Mouse (Mus musculus) G1E (cell line): ENCODE data around the gene Iqsec2. TPM values are rescaled to one million over a fixed set of nuclear protein-coding genes. Genes with fewer than 3 reads are reported as not detected.

Experiments
- ATAC-seq: 2 replicates; pipeline ENCODE4 v1.8.0; 2016; ENCODE audit warnings: mild to moderate bottlenecking; ENCODE audit not compliant: insufficient number of reproducible peaks, poor library complexity, low FRiP score, severe bottlenecking; ENCODE audit errors: extremely low read depth
- DNase-seq: peaks from one replicate; pipeline ENCODE4 v3.0.0; 2012; ENCODE audit warnings: low spot score
- H3K27me3 ChIP-seq: 2 replicates; pipeline ENCODE4 v1.6.1; 2012; ENCODE audit warnings: mild to moderate bottlenecking, low read length, inconsistent platforms; ENCODE audit not compliant: insufficient read depth
- H3K36me3 ChIP-seq: replicated peaks from 2 replicates; pipeline ENCODE3; 2012; ENCODE audit warnings: mild to moderate bottlenecking, inconsistent platforms
- H3K4me1 ChIP-seq: 2 replicates; pipeline ENCODE4 v1.6.1; 2012; ENCODE audit warnings: low read depth, low read length, inconsistent platforms, mixed read lengths; ENCODE audit not compliant: insufficient read depth
- H3K4me3 ChIP-seq: 2 replicates; pipeline ENCODE4 v1.5.1; 2012; ENCODE audit warnings: low read depth, mild to moderate bottlenecking, inconsistent platforms, low read length, moderate library complexity, mixed read lengths
- H3K9me3 ChIP-seq: replicated peaks from 2 replicates; pipeline ENCODE4 v1.6.1; 2012; ENCODE audit warnings: inconsistent platforms
- CTCF ChIP-seq: IDR thresholded peaks from 2 replicates; pipeline ENCODE4 v1.5.1; 2012; ENCODE audit warnings: low read depth, low read length, inconsistent platforms, mixed read lengths
- GATA1 ChIP-seq: IDR thresholded peaks from 2 replicates; pipeline ENCODE4 v1.6.1; 2012; ENCODE audit warnings: borderline replicate concordance, low read length, inconsistent platforms, mixed read lengths
- GATA2 ChIP-seq: IDR thresholded peaks from 2 replicates; pipeline ENCODE4 v1.6.1; 2012; ENCODE audit warnings: low read depth, low read length, inconsistent platforms, borderline replicate concordance
- POLR2AphosphoS5 ChIP-seq: IDR thresholded peaks from 2 replicates; pipeline ENCODE4 v1.6.1; 2012; ENCODE audit warnings: low read depth, low read length, inconsistent platforms; ENCODE audit not compliant: insufficient replicate concordance
- TAL1 ChIP-seq: conservative IDR thresholded peaks from 2 replicates; pipeline ENCODE4 v1.6.1; 2012; ENCODE audit warnings: low read depth, low read length, inconsistent platforms, mixed read lengths
- polyA plus RNA-seq: library from polyadenylated mRNA; stranded (reverse); fragments of >175 nt; gene quantifications from 2 replicates; pipeline ENCODE4 v1.2.3, GENCODE M21; 2012
- total RNA-seq, 2 experiments: library from RNA; stranded (forward) in 1 of 2; stranded (reverse) in 1 of 2; fragments of 200-1000 nt in 1 of 2; fragments of >200 nt in 1 of 2; fragmentation: Nextera tagmentation in 1 of 2; gene quantifications; 2 replicates each; pipeline ENCODE4 v1.2.3; 2014 to 2017

Gene Iqsec2
- total and polyA plus RNA-seq, 3 experiments = 0.03 to 0.38 (median 0.05) TPM

- H3K4me3 ChIP-seq = no peak overlapping the region
- no peaks in the 10 kb centered on the region for H3K9me3 ChIP-seq
- no peak for TF ChIP-seq GATA2
- no peak for TF ChIP-seq GATA1
- TF ChIP-seq POLR2AphosphoS5 = no peak
- TF ChIP-seq CTCF = no peak
- no peak for TF ChIP-seq TAL1
- DNase-seq (no peak), ATAC-seq (no peak)
- H3K36me3 ChIP-seq = no peaks in the 10 kb centered on the region
- no peaks in the 10 kb centered on the region for H3K4me1 ChIP-seq
- no peaks in the 10 kb centered on the region for H3K27me3 ChIP-seq
Measured at GRCm38 (mm10) chrX:152197814-152198648, 54.0 kb downstream of the Iqsec2 start.

GRCm38 (mm10) chrX:152201737-152202421 lies 57.8 kb downstream of the Iqsec2 start:
- TF ChIP-seq CTCF (no peak), GATA1 (no peak), TAL1 (no peak), GATA2 (no peak), POLR2AphosphoS5 (no peak)
- no peak for ATAC-seq
- Histone ChIP-seq H3K4me1 (no peaks in the 10 kb centered on the region), H3K4me3 (no peak overlapping the region), H3K9me3 (no peaks in the 10 kb centered on the region), H3K27me3 (peaks cover 3% of the 10 kb centered on the region; the same call in 1 of the 2 replicates), H3K36me3 (no peaks in the 10 kb centered on the region)
- DNase-seq = no peak

- Histone ChIP-seq H3K4me1 (no peaks in the 10 kb centered on the region), H3K4me3 (no peak overlapping the region), H3K36me3 (no peaks in the 10 kb centered on the region), H3K27me3 (peaks cover 3% of the 10 kb centered on the region; the same call in 1 of the 2 replicates), H3K9me3 (no peaks in the 10 kb centered on the region)
- ATAC-seq (no peak), DNase-seq (no peak)
- TF ChIP-seq CTCF (no peak), POLR2AphosphoS5 (no peak), GATA1 (no peak), GATA2 (no peak), TAL1 (no peak)
Measured at GRCm38 (mm10) chrX:152202422-152203103, 58.5 kb downstream of the Iqsec2 start.

GRCm38 (mm10) chrX:152203247-152203646 lies 59.2 kb downstream of the Iqsec2 start:
- H3K4me3 ChIP-seq = no peak overlapping the region
- no peaks in the 10 kb centered on the region for H3K4me1 ChIP-seq
- DNase-seq = no peak
- no peak for ATAC-seq
- H3K36me3 ChIP-seq = no peaks in the 10 kb centered on the region
- TF ChIP-seq CTCF (no peak), GATA2 (no peak), POLR2AphosphoS5 (no peak), GATA1 (no peak), TAL1 (no peak)
- no peaks in the 10 kb centered on the region for H3K9me3 ChIP-seq
- peaks cover 3% of the 10 kb centered on the region; the same call in 1 of the 2 replicates for H3K27me3 ChIP-seq

- DNase-seq (no peak), ATAC-seq (no peak)
- Histone ChIP-seq H3K4me3 (no peak overlapping the region), H3K9me3 (no peaks in the 10 kb centered on the region), H3K36me3 (no peaks in the 10 kb centered on the region), H3K4me1 (no peaks in the 10 kb centered on the region), H3K27me3 (peaks cover 13% of the 10 kb centered on the region)
- no peak for TF ChIP-seq TAL1
- no peak for TF ChIP-seq CTCF
- no peak for TF ChIP-seq GATA2
- no peak for TF ChIP-seq POLR2AphosphoS5
- no peak for TF ChIP-seq GATA1
Measured at GRCm38 (mm10) chrX:152205486-152205885, 61.4 kb downstream of the Iqsec2 start.

- no peak for TF ChIP-seq GATA1
- TF ChIP-seq GATA2 = no peak
- TF ChIP-seq CTCF = no peak
- no peak for TF ChIP-seq TAL1
- TF ChIP-seq POLR2AphosphoS5 = no peak
- no peak for DNase-seq
- ATAC-seq = no peak
- H3K27me3 ChIP-seq = no peaks in the 10 kb centered on the region; the same call in 1 of the 2 replicates
- no peak overlapping the region for H3K4me3 ChIP-seq
- no peaks in the 10 kb centered on the region for H3K36me3 ChIP-seq
- H3K4me1 ChIP-seq = no peaks in the 10 kb centered on the region
- no peaks in the 10 kb centered on the region for H3K9me3 ChIP-seq
Measured at GRCm38 (mm10) chrX:152214703-152215102, 70.6 kb downstream of the Iqsec2 start.
